Mouse (Mus musculus): ENCODE results near the gene Tmem106c. TPM values are rescaled to one million over a fixed set of nuclear protein-coding genes. Genes with fewer than 3 reads are reported as not detected.
A peak's percentile ranks its signal among the peaks of the same experiment; 100 is the strongest.

Tmem106c gene
- polyA plus RNA-seq, 1 experiment from 2014 or later, result 30.3 TPM

DNA sequence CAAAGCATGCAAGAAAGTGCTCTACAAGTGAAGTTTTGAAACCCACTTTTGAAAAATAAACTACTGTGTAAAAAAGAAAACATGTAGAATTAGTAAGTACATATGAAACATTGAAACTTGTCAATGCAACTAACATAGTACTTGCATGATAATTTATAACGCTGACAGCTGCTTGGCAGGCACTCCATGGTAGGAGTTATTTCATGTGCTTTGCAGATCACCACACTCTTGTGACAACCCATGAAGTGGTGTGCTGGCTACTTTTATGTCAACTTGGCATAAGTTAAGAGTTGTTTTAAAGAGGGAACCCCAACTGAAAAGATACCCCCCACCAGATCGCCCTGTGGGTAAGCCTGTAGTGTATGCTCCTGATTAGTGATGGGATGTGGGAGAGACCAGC lies 41.6 kb upstream of the Tmem106c start:
- DNase-seq (ENCODE audit: low spot score), result no peak
- 81% methylated on average over 2 of the region's 2 CpGs for WGBS

DNA sequence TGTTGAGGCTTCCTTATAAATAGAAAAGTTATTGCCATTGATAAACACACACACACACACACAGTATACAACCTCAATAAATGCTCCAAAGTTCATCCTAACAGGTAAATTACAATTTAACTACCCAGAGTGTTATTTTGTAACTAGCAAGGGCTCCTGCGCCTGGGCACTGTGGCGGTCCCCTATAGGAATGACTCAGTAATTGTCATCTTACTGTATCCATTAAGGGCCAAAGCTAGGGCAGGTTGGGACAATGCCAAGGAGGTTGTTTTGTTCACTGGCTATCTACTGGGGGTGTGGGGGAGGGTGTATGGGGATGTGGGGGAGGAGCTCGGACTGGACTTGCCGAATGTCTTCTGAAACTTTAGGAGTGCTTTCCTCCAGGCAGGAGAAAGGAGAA lies 37.0 kb upstream of the Tmem106c start:
- H3K9me3 ChIP-seq (ENCODE audit: low read length), result no peaks in the 10 kb centered on the region
- no peak overlapping the region for H3K4me2 ChIP-seq (replicated peaks; ENCODE audit: low read depth, low read length)
- H3K4me1 ChIP-seq (ENCODE audit: insufficient read depth, low read depth, low read length), result no peaks in the 10 kb centered on the region
- no peaks in the 10 kb centered on the region for H3K27me3 ChIP-seq (replicated peaks; ENCODE audit: insufficient read depth, low read length)
- DNase-seq (ENCODE audit: low spot score), result no peak
- H3K36me3 ChIP-seq (ENCODE audit: insufficient read depth, low read length), result no peaks in the 10 kb centered on the region
- no peak overlapping the region for H3K9ac ChIP-seq (replicated peaks; ENCODE audit: low read depth)
- no peak overlapping the region for H3K27ac ChIP-seq (ENCODE audit: low read length)
- no peak for ATAC-seq
- TF ChIP-seq EP300 (IDR thresholded peaks at IDR 0.05) (no peak), CTCF (IDR thresholded peaks at IDR 0.05) (no peak)
- H3K4me3 ChIP-seq (ENCODE audit: low read depth, low read length), result no peak overlapping the region
- WGBS, result 43% methylated on average over 4 of the region's 4 CpGs

More for the DNA sequence above, 41.6 kb upstream of the Tmem106c start:
- no peak for ATAC-seq
- TF ChIP-seq EP300 (IDR thresholded peaks at IDR 0.05), result no peak
- no peak for TF ChIP-seq CTCF (IDR thresholded peaks at IDR 0.05)
- Histone ChIP-seq H3K4me3 (ENCODE audit: low read depth, low read length) (no peak overlapping the region), H3K27me3 (replicated peaks; ENCODE audit: insufficient read depth, low read length) (no peaks in the 10 kb centered on the region), H3K9me3 (ENCODE audit: low read length) (no peaks in the 10 kb centered on the region), H3K27ac (ENCODE audit: low read length) (no peak overlapping the region), H3K4me1 (ENCODE audit: insufficient read depth, low read depth, low read length) (no peaks in the 10 kb centered on the region), H3K4me2 (replicated peaks; ENCODE audit: low read depth, low read length) (no peak overlapping the region), H3K36me3 (ENCODE audit: insufficient read depth, low read length) (no peaks in the 10 kb centered on the region), H3K9ac (replicated peaks; ENCODE audit: low read depth) (no peak overlapping the region)

- H3K27me3 ChIP-seq (replicated peaks; ENCODE audit: insufficient read depth, low read length), result no peaks in the 10 kb centered on the region
- DNase-seq (ENCODE audit: low spot score), result peak; percentile 6
- no peak overlapping the region for H3K9ac ChIP-seq (replicated peaks; ENCODE audit: low read depth)
- H3K4me3 ChIP-seq (ENCODE audit: low read depth, low read length), result no peak overlapping the region
- H3K4me1 ChIP-seq (ENCODE audit: insufficient read depth, low read depth, low read length), result no peaks in the 10 kb centered on the region
- H3K9me3 ChIP-seq (ENCODE audit: low read length), result no peaks in the 10 kb centered on the region
- TF ChIP-seq CTCF (IDR thresholded peaks at IDR 0.05), result no peak
- TF ChIP-seq EP300 (IDR thresholded peaks at IDR 0.05), result no peak
- no peaks in the 10 kb centered on the region for H3K36me3 ChIP-seq (ENCODE audit: insufficient read depth, low read length)
- no peak overlapping the region for H3K4me2 ChIP-seq (replicated peaks; ENCODE audit: low read depth, low read length)
- 47% methylated on average over 6 of the region's 6 CpGs for WGBS
- ATAC-seq, result no peak
- H3K27ac ChIP-seq (ENCODE audit: low read length), result no peak overlapping the region
Observed at GRCm38 (mm10) chr15:97927821-97928220, 36.2 kb upstream of the Tmem106c start.

DNA sequence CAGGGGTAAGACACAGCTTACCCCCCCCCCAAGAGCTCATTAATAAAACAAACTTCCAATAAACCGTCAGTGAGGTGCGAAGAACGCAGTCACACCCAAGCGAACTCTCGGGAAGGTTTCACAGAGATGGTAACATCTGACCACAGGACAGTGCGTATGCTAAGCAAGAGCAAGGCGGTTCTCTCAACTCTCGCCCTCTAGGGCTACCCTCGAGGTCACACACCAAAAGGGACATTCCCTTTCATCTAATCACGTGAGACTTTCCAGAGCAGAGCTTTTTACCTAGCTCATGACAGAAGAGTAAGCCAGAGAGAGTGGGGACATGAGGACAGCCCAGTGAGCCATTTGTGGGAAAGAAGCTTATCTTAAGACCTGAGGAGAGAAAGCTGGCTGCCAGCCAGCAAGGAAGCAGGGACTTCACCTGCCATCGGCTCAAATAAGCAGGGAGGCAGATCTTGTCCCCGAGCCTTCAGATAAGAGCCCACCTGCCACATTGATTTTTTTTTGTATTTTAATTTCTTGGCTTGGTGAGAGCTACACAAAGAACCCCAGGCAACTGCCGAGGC lies 34.7 kb upstream of the Tmem106c start:
- Histone ChIP-seq H3K4me1 (ENCODE audit: insufficient read depth, low read depth, low read length) (no peaks in the 10 kb centered on the region), H3K9me3 (ENCODE audit: low read length) (no peaks in the 10 kb centered on the region), H3K4me2 (replicated peaks; ENCODE audit: low read depth, low read length) (no peak overlapping the region), H3K4me3 (ENCODE audit: low read depth, low read length) (no peak overlapping the region), H3K36me3 (ENCODE audit: insufficient read depth, low read length) (no peaks in the 10 kb centered on the region), H3K9ac (replicated peaks; ENCODE audit: low read depth) (no peak overlapping the region), H3K27me3 (replicated peaks; ENCODE audit: insufficient read depth, low read length) (no peaks in the 10 kb centered on the region), H3K27ac (ENCODE audit: low read length) (no peak overlapping the region)
- TF ChIP-seq CTCF (IDR thresholded peaks at IDR 0.05) (no peak), EP300 (IDR thresholded peaks at IDR 0.05) (no peak)
- WGBS, result 29% methylated on average over 13 of the region's 13 CpGs
- ATAC-seq (peak; percentile 23; the same call in 1 of the 2 replicates), DNase-seq (ENCODE audit: low spot score) (peak; percentile 40)

DNA sequence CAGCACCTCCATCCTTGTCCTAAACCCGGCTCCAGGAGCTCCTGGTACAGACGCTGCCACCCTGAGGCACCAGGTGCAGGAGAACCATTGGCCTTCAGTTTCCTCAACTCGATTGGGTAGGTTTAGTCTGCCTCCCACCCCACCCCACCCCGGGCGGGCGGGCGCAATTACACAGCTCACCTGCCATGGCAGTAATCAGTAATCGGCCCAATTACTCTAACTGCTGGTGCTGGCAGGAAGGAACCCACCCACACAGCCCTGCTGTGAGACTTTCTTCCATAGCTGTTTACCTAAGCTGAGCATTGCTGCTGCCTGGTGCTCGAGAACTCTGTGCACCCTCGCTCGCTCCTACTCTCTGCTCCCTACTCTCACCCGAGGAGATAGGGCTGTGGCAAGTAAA lies 31.6 kb upstream of the Tmem106c start:
- H3K27ac ChIP-seq (ENCODE audit: low read length), result no peak overlapping the region
- no peak for ATAC-seq

DNA sequence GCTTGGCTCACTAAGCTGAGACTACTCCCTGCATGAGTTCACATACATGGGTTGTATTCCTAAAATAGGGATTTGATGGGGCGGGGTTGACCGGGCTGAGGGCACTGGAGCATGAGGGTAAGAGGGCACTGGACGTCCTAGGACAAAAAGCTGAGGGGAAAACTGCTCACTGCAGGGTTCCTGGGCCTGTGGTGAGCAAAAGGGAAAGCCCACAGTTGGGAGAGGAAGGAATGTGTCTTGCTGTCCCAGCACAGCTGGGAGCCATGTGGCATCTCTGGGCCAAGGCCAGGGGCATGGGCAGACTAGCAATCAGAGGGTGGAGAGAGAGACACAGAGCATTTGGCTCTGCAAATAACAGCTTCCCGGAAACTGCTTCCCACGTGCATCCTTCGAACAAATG lies 25.4 kb upstream of the Tmem106c start:
- H3K9ac ChIP-seq (replicated peaks; ENCODE audit: low read depth), result no peak overlapping the region
- H3K9me3 ChIP-seq (ENCODE audit: low read length), result no peaks in the 10 kb centered on the region
- no peak overlapping the region for H3K27ac ChIP-seq (ENCODE audit: low read length)
- no peak overlapping the region for H3K4me3 ChIP-seq (ENCODE audit: low read depth, low read length)
- peak; percentile 5 for DNase-seq (ENCODE audit: low spot score)
- H3K36me3 ChIP-seq (ENCODE audit: insufficient read depth, low read length), result no peaks in the 10 kb centered on the region
- peak; percentile 30 for ATAC-seq
- H3K4me1 ChIP-seq (ENCODE audit: insufficient read depth, low read depth, low read length), result no peaks in the 10 kb centered on the region
- 57% methylated on average over 6 of the region's 6 CpGs for WGBS
- TF ChIP-seq CTCF (IDR thresholded peaks at IDR 0.05) (no peak), EP300 (IDR thresholded peaks at IDR 0.05) (no peak)
- no peak overlapping the region for H3K4me2 ChIP-seq (replicated peaks; ENCODE audit: low read depth, low read length)
- H3K27me3 ChIP-seq (replicated peaks; ENCODE audit: insufficient read depth, low read length), result no peaks in the 10 kb centered on the region

More for the DNA sequence above, 31.6 kb upstream of the Tmem106c start:
- Histone ChIP-seq H3K4me3 (ENCODE audit: low read depth, low read length) (no peak overlapping the region), H3K27me3 (replicated peaks; ENCODE audit: insufficient read depth, low read length) (no peaks in the 10 kb centered on the region), H3K4me1 (ENCODE audit: insufficient read depth, low read depth, low read length) (no peaks in the 10 kb centered on the region), H3K9me3 (ENCODE audit: low read length) (no peaks in the 10 kb centered on the region), H3K36me3 (ENCODE audit: insufficient read depth, low read length) (no peaks in the 10 kb centered on the region), H3K4me2 (replicated peaks; ENCODE audit: low read depth, low read length) (no peak overlapping the region), H3K9ac (replicated peaks; ENCODE audit: low read depth) (no peak overlapping the region)
- DNase-seq (ENCODE audit: low spot score), result no peak
- TF ChIP-seq EP300 (IDR thresholded peaks at IDR 0.05), result no peak
- TF ChIP-seq CTCF (IDR thresholded peaks at IDR 0.05), result no peak
- WGBS, result 75% methylated on average over 12 of the region's 12 CpGs

- no peak for ATAC-seq
- no peaks in the 10 kb centered on the region for H3K9me3 ChIP-seq (ENCODE audit: low read length)
- no peaks in the 10 kb centered on the region for H3K36me3 ChIP-seq (ENCODE audit: insufficient read depth, low read length)
- no peak overlapping the region for H3K9ac ChIP-seq (replicated peaks; ENCODE audit: low read depth)
- H3K4me3 ChIP-seq (ENCODE audit: low read depth, low read length), result no peak overlapping the region
- TF ChIP-seq EP300 (IDR thresholded peaks at IDR 0.05) (no peak), CTCF (IDR thresholded peaks at IDR 0.05) (no peak)
- 75% methylated on average over 2 of the region's 2 CpGs for WGBS
- H3K27me3 ChIP-seq (replicated peaks; ENCODE audit: insufficient read depth, low read length), result no peaks in the 10 kb centered on the region
- no peak overlapping the region for H3K4me2 ChIP-seq (replicated peaks; ENCODE audit: low read depth, low read length)
- no peaks in the 10 kb centered on the region for H3K4me1 ChIP-seq (ENCODE audit: insufficient read depth, low read depth, low read length)
- no peak overlapping the region for H3K27ac ChIP-seq (ENCODE audit: low read length)
- peak; percentile 6 for DNase-seq (ENCODE audit: low spot score)
Observed at GRCm38 (mm10) chr15:97940088-97940487, 23.9 kb upstream of the Tmem106c start.

All from lung, postnatal 0 days (tissue).